Mouse (Mus musculus) embryonic facial prominence, embryonic 13.5 days (tissue): ENCODE measurements around the gene Mga. TPM values are rescaled to one million over a fixed set of nuclear protein-coding genes. Genes with fewer than 3 reads are reported as not detected.

ENCODE experiments used
- ATAC-seq: fragments of 200-750 bp; cut with Nextera tagmentation; 2 replicates; pipeline ENCODE4 v1.8.0; 2017; ENCODE audit warnings: low read depth; ENCODE audit not compliant: insufficient number of reproducible peaks, insufficient read depth, low FRiP score, low TSS enrichment
- H3K27ac ChIP-seq: fragments of 300-500 bp; sonication (generic); 2 replicates; pipeline ENCODE4 v1.5.1; 2015; ENCODE audit warnings: moderate library complexity, mild to moderate bottlenecking, inconsistent platforms
- H3K27me3 ChIP-seq: fragments of 300-500 bp; sonication (generic); 2 replicates; pipeline ENCODE4 v1.6.1; 2015; ENCODE audit warnings: mild to moderate bottlenecking, inconsistent platforms
- H3K36me3 ChIP-seq: fragments of 300-500 bp; sonication (generic); 2 replicates; pipeline ENCODE4 v1.6.1; 2015; ENCODE audit warnings: mild to moderate bottlenecking, inconsistent platforms
- H3K4me1 ChIP-seq: fragments of 300-500 bp; sonication (generic); 2 replicates; pipeline ENCODE4 v1.6.1; 2015; ENCODE audit warnings: inconsistent platforms
- H3K4me2 ChIP-seq: fragments of 300-500 bp; sonication (generic); 2 replicates; pipeline ENCODE4 v1.6.1; 2015; ENCODE audit warnings: moderate library complexity, mild to moderate bottlenecking, inconsistent platforms
- H3K4me3 ChIP-seq: fragments of 300-500 bp; sonication (generic); 2 replicates; pipeline ENCODE4 v1.5.1; 2015; ENCODE audit warnings: mild to moderate bottlenecking, inconsistent platforms
- H3K9ac ChIP-seq: fragments of 300-500 bp; sonication (generic); 2 replicates; pipeline ENCODE4 v1.6.1; 2015; ENCODE audit warnings: mild to moderate bottlenecking, inconsistent platforms
- H3K9me3 ChIP-seq: fragments of 300-500 bp; sonication (generic); 2 replicates; pipeline ENCODE4 v1.6.1; 2016; ENCODE audit warnings: inconsistent platforms
- WGBS: fragments of 180-500 bp; shearing (Covaris S2); methylation state at CpG from one replicate; pipeline ENCODE4 v1.1.7; 2015; ENCODE audit warnings: mixed read lengths; 5-methylcytosine and 5-hydroxymethylcytosine counted together
- polyA plus RNA-seq: library from polyadenylated mRNA; unstranded; fragments of >200 nt; fragmentation: Nextera tagmentation; extraction: Ambion mirVana; gene quantifications from 2 replicates; pipeline ENCODE4 v1.2.1, GENCODE M21; 2015

Gene Mga
- polyA plus RNA-seq, 1 experiment from 2014 or later, result 39.3 TPM

- H3K4me2 ChIP-seq, result no peak overlapping the region
- no peaks in the 10 kb centered on the region for H3K4me1 ChIP-seq
- H3K9ac ChIP-seq, result no peak overlapping the region
- no peak for ATAC-seq
- no peaks in the 10 kb centered on the region for H3K27me3 ChIP-seq
- no peaks in the 10 kb centered on the region for H3K9me3 ChIP-seq
- no peak overlapping the region for H3K4me3 ChIP-seq
- peaks cover 18% of the 10 kb centered on the region for H3K36me3 ChIP-seq
- no peak overlapping the region for H3K27ac ChIP-seq
Observed at GRCm38 (mm10) chr2:119916007-119916406, 19.0 kb downstream of the Mga start.

GRCm38 (mm10) chr2:119917631-119918369, 20.8 kb downstream of the Mga start:
- Histone ChIP-seq H3K9ac (no peak overlapping the region), H3K36me3 (peaks cover 27% of the 10 kb centered on the region), H3K4me1 (no peaks in the 10 kb centered on the region), H3K9me3 (no peaks in the 10 kb centered on the region), H3K27me3 (no peaks in the 10 kb centered on the region), H3K4me2 (no peak overlapping the region), H3K4me3 (no peak overlapping the region), H3K27ac (no peak overlapping the region)
- WGBS, result 76% methylated on average over 1 of the region's 1 CpGs
- ATAC-seq, result no peak

- ATAC-seq, result no peak
- H3K27ac ChIP-seq, result no peak overlapping the region
Observed at GRCm38 (mm10) chr2:119970571-119970970, 73.5 kb downstream of the Mga start.

GRCm38 (mm10) chr2:119971316-119971715, 74.3 kb downstream of the Mga start:
- Histone ChIP-seq H3K9me3 (no peaks in the 10 kb centered on the region), H3K36me3 (0 out of 2 replicates have a peak, but pooled peaks cover 3% of the 10 kb centered on the region), H3K4me2 (peak overlapping the region; percentile 80), H3K4me1 (peaks cover 29% of the 10 kb centered on the region), H3K27me3 (no peaks in the 10 kb centered on the region), H3K27ac (peak overlapping the region; percentile 51; the same call in 1 of the 2 replicates), H3K9ac (no peak overlapping the region), H3K4me3 (no peak overlapping the region)
- ATAC-seq, result no peak
- WGBS, result 78% methylated on average over 3 of the region's 3 CpGs

More at GRCm38 (mm10) chr2:119970571-119970970, 73.5 kb downstream of the Mga start:
- peaks cover 29% of the 10 kb centered on the region for H3K4me1 ChIP-seq
- no peak overlapping the region for H3K9ac ChIP-seq
- WGBS, result 41% methylated on average over 9 of the region's 9 CpGs
- 0 out of 2 replicates have a peak, but pooled peaks cover 3% of the 10 kb centered on the region for H3K36me3 ChIP-seq
- no peaks in the 10 kb centered on the region for H3K27me3 ChIP-seq
- no peak overlapping the region for H3K4me3 ChIP-seq
- H3K9me3 ChIP-seq, result no peaks in the 10 kb centered on the region
- H3K4me2 ChIP-seq, result no peak overlapping the region

GRCm38 (mm10) chr2:119971837-119972536, 75.0 kb downstream of the Mga start:
- Histone ChIP-seq H3K9me3 (no peaks in the 10 kb centered on the region), H3K9ac (peak overlapping the region; percentile 92), H3K4me2 (peak overlapping the region; percentile 80), H3K4me3 (peak overlapping the region; percentile 81), H3K4me1 (peaks cover 29% of the 10 kb centered on the region), H3K27me3 (no peaks in the 10 kb centered on the region), H3K27ac (peak overlapping the region; percentile 71), H3K36me3 (no peaks in the 10 kb centered on the region)
- WGBS, result 1% methylated on average over 32 of the region's 32 CpGs
- ATAC-seq, result peak; percentile 97

- H3K27me3 ChIP-seq, result no peaks in the 10 kb centered on the region
- H3K9me3 ChIP-seq, result no peaks in the 10 kb centered on the region
- peak; percentile 62; the same call in 1 of the 2 replicates for ATAC-seq
- H3K27ac ChIP-seq, result peak within 1 kb of the TSS; percentile 71
- H3K4me3 ChIP-seq, result peak within 1 kb of the TSS; percentile 81
- under 1% methylated on average over 19 of the region's 19 CpGs for WGBS
- H3K36me3 ChIP-seq, result no peaks in the 10 kb centered on the region
- H3K4me1 ChIP-seq, result peaks cover 29% of the 10 kb centered on the region
- H3K4me2 ChIP-seq, result peak within 1 kb of the TSS; percentile 80
- H3K9ac ChIP-seq, result peak within 1 kb of the TSS; percentile 92
Observed at GRCm38 (mm10) chr2:119972537-119972879, 75.5 kb downstream of the Mga start, which contains the start of gene Mapkbp1. TSS of gene Mapkbp1 (plus strand) at chr2:119972699.

GRCm38 (mm10) chr2:119980343-119980986, 83.4 kb downstream of the Mga start:
- no peak for ATAC-seq
- H3K36me3 ChIP-seq, result peaks cover 20% of the 10 kb centered on the region
- WGBS, result 87% methylated on average over 7 of the region's 7 CpGs
- no peak overlapping the region for H3K9ac ChIP-seq
- no peak overlapping the region for H3K27ac ChIP-seq
- H3K4me2 ChIP-seq, result no peak overlapping the region
- no peaks in the 10 kb centered on the region for H3K9me3 ChIP-seq
- peaks cover 17% of the 10 kb centered on the region for H3K4me1 ChIP-seq
- no peak overlapping the region for H3K4me3 ChIP-seq
- H3K27me3 ChIP-seq, result no peaks in the 10 kb centered on the region

- Histone ChIP-seq H3K4me3 (no peak overlapping the region), H3K9ac (no peak overlapping the region), H3K4me2 (no peak overlapping the region), H3K4me1 (peaks cover 17% of the 10 kb centered on the region), H3K9me3 (no peaks in the 10 kb centered on the region), H3K36me3 (peaks cover 25% of the 10 kb centered on the region), H3K27me3 (no peaks in the 10 kb centered on the region), H3K27ac (no peak overlapping the region)
- no peak for ATAC-seq
- WGBS, result 40% methylated on average over 2 of the region's 2 CpGs
Observed at GRCm38 (mm10) chr2:119981631-119982030, 84.6 kb downstream of the Mga start.

GRCm38 (mm10) chr2:119985871-119986270, 88.8 kb downstream of the Mga start:
- Histone ChIP-seq H3K9ac (no peak overlapping the region), H3K27me3 (no peaks in the 10 kb centered on the region), H3K4me2 (no peak overlapping the region), H3K4me1 (peaks cover 6% of the 10 kb centered on the region; the same call in 1 of the 2 replicates), H3K9me3 (no peaks in the 10 kb centered on the region), H3K36me3 (peaks cover 28% of the 10 kb centered on the region), H3K4me3 (no peak overlapping the region), H3K27ac (no peak overlapping the region)
- WGBS, result 78% methylated on average over 8 of the region's 8 CpGs
- no peak for ATAC-seq

GRCm38 (mm10) chr2:119986369-119986768, 89.3 kb downstream of the Mga start:
- Histone ChIP-seq H3K4me3 (no peak overlapping the region), H3K9ac (no peak overlapping the region), H3K36me3 (peaks cover 27% of the 10 kb centered on the region), H3K27ac (no peak overlapping the region), H3K4me1 (peaks cover 6% of the 10 kb centered on the region; the same call in 1 of the 2 replicates), H3K27me3 (no peaks in the 10 kb centered on the region), H3K9me3 (no peaks in the 10 kb centered on the region), H3K4me2 (no peak overlapping the region)
- 80% methylated on average over 6 of the region's 6 CpGs for WGBS
- ATAC-seq, result no peak

GRCm38 (mm10) chr2:119987441-119987840, 90.4 kb downstream of the Mga start:
- Histone ChIP-seq H3K27ac (no peak overlapping the region), H3K4me3 (no peak overlapping the region), H3K27me3 (no peaks in the 10 kb centered on the region), H3K9ac (no peak overlapping the region), H3K9me3 (no peaks in the 10 kb centered on the region), H3K4me1 (no peaks in the 10 kb centered on the region), H3K4me2 (no peak overlapping the region), H3K36me3 (peaks cover 19% of the 10 kb centered on the region)
- ATAC-seq, result no peak
- 93% methylated on average over 2 of the region's 2 CpGs for WGBS
